Mouse (Mus musculus): ENCODE data around the gene Tnni1. TPM values are rescaled to one million over a fixed set of nuclear protein-coding genes. Genes with fewer than 3 reads are reported as not detected.
A peak's percentile ranks its signal among the peaks of the same experiment; 100 is the strongest.

Tnni1 gene
- polyA plus RNA-seq, 1 experiment from 2014 or later = 0.20 TPM

DNA sequence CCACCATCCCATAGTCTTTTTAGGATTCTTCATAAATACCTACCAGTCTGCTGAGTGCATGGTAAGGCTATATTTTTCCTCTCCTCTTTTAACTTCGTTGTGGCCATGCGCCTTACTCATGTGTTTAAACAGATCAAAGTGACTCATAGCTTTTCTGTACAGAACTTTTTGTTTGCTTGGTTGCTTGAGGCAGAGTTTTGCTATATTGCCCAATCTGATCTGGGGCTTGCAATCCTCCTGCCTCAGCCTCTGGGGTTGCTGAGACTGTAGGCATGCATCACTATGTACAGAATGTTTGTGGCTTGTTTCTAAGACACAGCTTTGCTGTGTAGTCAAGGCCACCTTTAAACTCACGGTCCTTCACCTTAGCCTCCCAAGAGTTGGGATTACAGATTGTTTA, 23.3 kb upstream of the Tnni1 start:
- Histone ChIP-seq H3K4me3 (replicated peaks) (no peak overlapping the region), H3K9ac (replicated peaks) (no peak overlapping the region), H3K36me3 (no peaks in the 10 kb centered on the region), H3K27ac (no peak overlapping the region), H3K4me2 (replicated peaks) (no peak overlapping the region), H3K4me1 (replicated peaks) (no peaks in the 10 kb centered on the region), H3K27me3 (no peaks in the 10 kb centered on the region), H3K9me3 (no peaks in the 10 kb centered on the region)
- 92% methylated on average over 3 of the region's 3 CpGs for WGBS
- ATAC-seq = no peak

DNA sequence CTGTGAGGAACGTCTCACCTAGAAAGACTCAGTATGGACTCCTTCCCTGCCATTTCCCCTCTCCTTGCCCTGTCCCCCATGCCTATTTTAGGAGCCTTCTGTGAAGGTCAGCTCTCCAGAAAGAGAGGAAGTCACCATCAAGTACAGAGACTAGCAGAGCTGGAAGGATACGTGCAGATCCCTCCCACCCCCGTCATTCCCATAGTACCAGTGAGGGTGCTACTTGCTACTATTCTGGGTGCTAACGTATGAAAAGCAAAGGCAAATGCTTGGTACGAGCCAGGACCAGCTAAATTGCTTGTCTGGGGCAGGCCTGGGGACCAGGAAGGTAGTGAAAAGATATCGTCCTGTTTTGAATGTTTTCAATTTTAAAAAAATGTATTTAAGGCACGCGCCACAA, 21.9 kb upstream of the Tnni1 start:
- Histone ChIP-seq H3K27me3 (no peaks in the 10 kb centered on the region), H3K9ac (replicated peaks) (no peak overlapping the region), H3K9me3 (no peaks in the 10 kb centered on the region), H3K4me1 (replicated peaks) (no peaks in the 10 kb centered on the region), H3K4me2 (replicated peaks) (no peak overlapping the region), H3K4me3 (replicated peaks) (no peak overlapping the region), H3K27ac (no peak overlapping the region), H3K36me3 (no peaks in the 10 kb centered on the region)
- no peak for ATAC-seq
- 78% methylated on average over 8 of the region's 8 CpGs for WGBS

DNA sequence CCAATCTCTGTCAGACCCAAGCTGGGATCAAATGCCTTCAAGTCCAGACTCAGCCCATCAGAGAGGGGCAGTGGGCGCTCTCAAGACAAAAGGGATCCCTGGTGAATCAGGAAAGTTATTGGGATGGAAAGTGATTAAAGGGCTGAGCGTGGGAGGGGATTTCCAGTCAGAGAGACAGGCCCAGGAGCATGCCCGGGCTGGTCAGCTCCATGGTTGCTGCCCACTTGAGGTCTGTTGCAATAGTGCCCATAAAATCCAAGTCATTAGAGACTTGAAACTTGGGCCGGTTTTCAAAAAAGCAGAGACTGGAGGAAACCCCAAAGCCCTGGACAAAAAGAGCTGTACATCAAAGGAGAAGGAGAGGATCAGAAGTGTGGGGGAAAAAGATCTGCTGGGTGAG, 19.5 kb upstream of the Tnni1 start:
- no peak overlapping the region for H3K27ac ChIP-seq
- no peaks in the 10 kb centered on the region for H3K9me3 ChIP-seq
- 34% methylated on average over 4 of the region's 4 CpGs for WGBS
- H3K4me3 ChIP-seq (replicated peaks) = no peak overlapping the region
- no peaks in the 10 kb centered on the region for H3K4me1 ChIP-seq (replicated peaks)
- ATAC-seq = no peak
- H3K27me3 ChIP-seq = peaks cover 3% of the 10 kb centered on the region
- no peak overlapping the region for H3K4me2 ChIP-seq (replicated peaks)
- no peak overlapping the region for H3K9ac ChIP-seq (replicated peaks)
- no peaks in the 10 kb centered on the region for H3K36me3 ChIP-seq

DNA sequence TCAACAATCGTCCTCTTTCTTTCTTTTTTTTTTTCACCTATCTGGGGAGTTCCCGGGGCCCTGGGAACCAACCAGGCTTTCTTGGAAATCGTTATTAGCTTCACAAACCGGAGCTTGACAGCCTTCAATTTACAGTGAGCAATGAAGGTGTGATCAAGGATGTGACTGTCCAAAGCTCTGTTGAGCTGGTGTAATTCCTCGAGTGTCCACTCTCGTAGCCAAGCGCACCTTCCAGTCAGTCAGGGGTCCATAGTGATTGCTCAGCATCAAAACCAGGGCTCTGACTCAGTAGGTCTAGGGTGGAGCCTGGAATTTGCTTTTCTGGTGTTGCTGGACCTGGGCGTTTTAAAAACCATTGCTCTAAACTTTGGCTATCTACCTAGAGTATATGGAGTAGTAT, 19.0 kb upstream of the Tnni1 start:
- ATAC-seq = no peak
- Histone ChIP-seq H3K9ac (replicated peaks) (no peak overlapping the region), H3K27me3 (peaks cover 8% of the 10 kb centered on the region), H3K4me2 (replicated peaks) (no peak overlapping the region), H3K4me1 (replicated peaks) (no peaks in the 10 kb centered on the region), H3K36me3 (no peaks in the 10 kb centered on the region), H3K9me3 (no peaks in the 10 kb centered on the region), H3K4me3 (replicated peaks) (no peak overlapping the region), H3K27ac (no peak overlapping the region)
- WGBS = 69% methylated on average over 8 of the region's 8 CpGs

DNA sequence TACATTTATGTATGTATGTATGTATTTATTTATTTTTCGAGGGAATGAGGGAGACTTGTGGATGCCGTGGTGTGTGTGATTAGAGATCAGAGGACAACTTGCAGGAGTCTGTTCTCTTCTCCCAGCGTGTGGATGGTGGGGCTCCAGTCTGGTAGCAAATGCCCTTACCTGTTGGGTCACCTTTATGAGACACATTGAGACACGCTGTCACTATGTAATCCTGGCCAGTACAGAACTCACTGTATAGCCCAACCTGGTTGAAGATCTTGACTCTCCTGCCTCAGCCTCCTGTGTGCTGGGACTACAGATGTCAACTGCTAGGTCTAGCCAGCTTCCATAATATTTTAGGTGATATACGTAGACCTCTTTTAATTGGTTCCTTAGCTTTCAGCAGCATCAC, 17.5 kb upstream of the Tnni1 start:
- Histone ChIP-seq H3K4me3 (replicated peaks) (no peak overlapping the region), H3K9ac (replicated peaks) (no peak overlapping the region), H3K4me2 (replicated peaks) (no peak overlapping the region), H3K27ac (no peak overlapping the region), H3K27me3 (peaks cover 11% of the 10 kb centered on the region), H3K36me3 (no peaks in the 10 kb centered on the region), H3K4me1 (replicated peaks) (peaks cover 12% of the 10 kb centered on the region), H3K9me3 (no peaks in the 10 kb centered on the region)
- WGBS = 94% methylated on average over 5 of the region's 5 CpGs
- ATAC-seq = no peak

DNA sequence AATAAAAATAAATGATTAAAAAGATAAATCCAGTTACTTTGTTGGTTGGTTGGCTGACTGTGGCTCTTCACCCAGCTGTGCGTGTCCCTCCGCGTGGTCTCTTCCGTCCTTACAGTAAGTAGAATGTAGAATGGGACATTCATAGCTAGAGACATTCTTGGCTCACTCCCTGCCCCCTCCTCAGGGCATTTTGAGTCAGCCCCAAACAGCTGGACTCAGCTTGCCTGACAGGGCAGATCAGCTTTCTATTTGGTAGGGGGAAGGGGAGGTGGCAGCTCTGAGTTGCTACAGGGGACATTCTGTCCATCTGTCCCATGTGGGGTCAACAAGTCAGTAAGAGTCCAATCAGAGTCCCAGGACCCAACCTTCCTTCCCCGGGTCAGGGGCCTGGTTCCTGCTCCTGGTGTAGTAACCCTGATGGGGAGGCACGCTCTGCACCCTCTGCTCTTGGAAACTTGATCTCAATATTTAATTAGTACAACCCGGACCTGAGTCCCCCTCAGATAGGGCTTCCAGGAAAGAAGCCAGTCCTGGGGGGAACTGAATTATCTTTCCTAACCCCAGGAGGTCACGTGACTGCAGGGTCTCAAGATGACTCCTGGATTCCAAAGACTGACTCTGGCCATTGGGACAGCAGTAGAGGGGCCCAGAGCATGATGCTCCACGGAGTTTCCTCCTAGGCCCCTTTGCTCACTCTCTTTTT, 15.6 kb upstream of the Tnni1 start:
- no peak overlapping the region for H3K4me3 ChIP-seq (replicated peaks)
- no peak overlapping the region for H3K4me2 ChIP-seq (replicated peaks)
- 82% methylated on average over 9 of the region's 9 CpGs for WGBS
- ATAC-seq = no peak
- H3K27me3 ChIP-seq = peaks cover 18% of the 10 kb centered on the region
- H3K9me3 ChIP-seq = no peaks in the 10 kb centered on the region
- no peak overlapping the region for H3K9ac ChIP-seq (replicated peaks)
- peaks cover 23% of the 10 kb centered on the region for H3K4me1 ChIP-seq (replicated peaks)
- H3K27ac ChIP-seq = no peak overlapping the region
- H3K36me3 ChIP-seq = peaks cover 2% of the 10 kb centered on the region

DNA sequence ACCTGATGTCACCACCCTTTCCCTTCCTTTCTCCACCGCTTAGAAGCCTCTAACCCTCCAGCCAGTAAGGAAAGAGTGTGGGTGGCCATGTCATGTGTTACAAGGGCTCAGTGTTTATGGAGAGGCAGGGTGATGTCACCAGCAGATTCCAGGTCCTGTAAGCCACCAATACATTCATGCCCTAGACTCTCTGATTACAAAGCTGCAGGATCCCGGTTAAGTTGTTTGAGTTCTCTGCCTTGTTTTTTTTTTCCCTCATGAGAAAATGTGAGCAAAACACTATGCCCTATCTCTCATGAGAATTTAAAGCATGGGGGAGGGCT, 15.1 kb upstream of the Tnni1 start:
- Histone ChIP-seq H3K9me3 (no peaks in the 10 kb centered on the region), H3K4me2 (replicated peaks) (no peak overlapping the region), H3K4me1 (replicated peaks) (peaks cover 23% of the 10 kb centered on the region), H3K9ac (replicated peaks) (no peak overlapping the region), H3K27me3 (peaks cover 18% of the 10 kb centered on the region), H3K4me3 (replicated peaks) (no peak overlapping the region), H3K27ac (no peak overlapping the region), H3K36me3 (peaks cover 8% of the 10 kb centered on the region)
- ATAC-seq = no peak
- 70% methylated on average over 2 of the region's 2 CpGs for WGBS

DNA sequence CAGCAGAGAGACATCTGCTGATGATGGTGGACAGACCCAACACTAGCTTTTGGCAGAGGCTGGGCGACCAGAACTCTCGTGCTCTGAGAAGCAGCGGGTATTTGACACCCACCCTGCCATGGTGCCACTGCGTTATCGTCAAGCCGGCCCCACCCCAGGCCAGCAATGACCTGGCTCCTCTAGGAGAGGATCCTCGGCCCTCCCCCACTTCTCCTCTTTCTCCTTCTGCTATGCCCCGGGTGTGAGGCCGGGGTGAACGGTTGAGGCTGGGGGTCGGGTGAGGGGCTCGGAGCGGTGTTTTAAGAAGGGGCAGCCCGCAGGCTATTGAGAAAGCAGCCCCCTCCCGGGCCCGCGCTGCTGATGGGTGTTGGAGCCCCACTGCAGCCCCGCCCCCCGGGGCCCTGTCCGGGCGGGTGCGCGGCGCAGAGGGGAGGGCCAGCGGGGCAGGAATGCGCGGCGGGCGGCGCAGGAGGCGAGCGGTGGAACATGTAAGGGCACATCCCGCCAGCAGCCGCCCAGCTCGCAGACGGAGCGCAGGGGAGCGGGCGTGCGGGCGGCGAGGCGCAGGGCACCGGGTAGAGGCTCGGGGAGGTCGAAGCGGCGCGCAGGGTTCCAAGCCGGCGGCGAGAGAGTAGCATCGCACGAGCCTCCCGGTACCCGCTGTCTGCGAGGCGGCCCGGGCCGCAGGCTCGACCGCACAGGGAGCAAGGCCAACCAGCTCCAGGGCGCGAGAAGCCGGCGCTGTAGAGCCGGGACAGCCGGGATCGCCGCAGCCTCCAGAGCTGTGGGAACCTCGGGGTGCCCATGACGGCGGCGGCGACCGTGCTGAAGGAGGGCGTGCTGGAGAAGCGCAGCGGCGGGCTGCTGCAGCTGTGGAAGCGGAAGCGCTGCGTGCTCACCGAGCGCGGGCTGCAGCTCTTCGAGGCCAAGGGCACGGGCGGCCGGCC, 13.3 kb upstream of the Tnni1 start, which contains the start of gene Phlda3:
TSS of gene Phlda3 (plus strand) at position 475 of the 947 bp plus-strand sequence.
- WGBS = under 1% methylated on average over 78 of the region's 90 CpGs
- peak within 1 kb of the TSS; percentile 95 for H3K4me2 ChIP-seq (replicated peaks)
- H3K9me3 ChIP-seq = no peaks in the 10 kb centered on the region
- peak within 1 kb of the TSS; percentile 67; the same call in 1 of the 2 replicates for H3K27ac ChIP-seq
- H3K27me3 ChIP-seq = peaks cover 18% of the 10 kb centered on the region
- ATAC-seq = peak; percentile 86
- H3K36me3 ChIP-seq = peaks cover 8% of the 10 kb centered on the region
- peak within 1 kb of the TSS; percentile 87 for H3K9ac ChIP-seq (replicated peaks)
- H3K4me3 ChIP-seq (replicated peaks) = peak within 1 kb of the TSS; percentile 56
- peaks cover 26% of the 10 kb centered on the region for H3K4me1 ChIP-seq (replicated peaks)

DNA sequence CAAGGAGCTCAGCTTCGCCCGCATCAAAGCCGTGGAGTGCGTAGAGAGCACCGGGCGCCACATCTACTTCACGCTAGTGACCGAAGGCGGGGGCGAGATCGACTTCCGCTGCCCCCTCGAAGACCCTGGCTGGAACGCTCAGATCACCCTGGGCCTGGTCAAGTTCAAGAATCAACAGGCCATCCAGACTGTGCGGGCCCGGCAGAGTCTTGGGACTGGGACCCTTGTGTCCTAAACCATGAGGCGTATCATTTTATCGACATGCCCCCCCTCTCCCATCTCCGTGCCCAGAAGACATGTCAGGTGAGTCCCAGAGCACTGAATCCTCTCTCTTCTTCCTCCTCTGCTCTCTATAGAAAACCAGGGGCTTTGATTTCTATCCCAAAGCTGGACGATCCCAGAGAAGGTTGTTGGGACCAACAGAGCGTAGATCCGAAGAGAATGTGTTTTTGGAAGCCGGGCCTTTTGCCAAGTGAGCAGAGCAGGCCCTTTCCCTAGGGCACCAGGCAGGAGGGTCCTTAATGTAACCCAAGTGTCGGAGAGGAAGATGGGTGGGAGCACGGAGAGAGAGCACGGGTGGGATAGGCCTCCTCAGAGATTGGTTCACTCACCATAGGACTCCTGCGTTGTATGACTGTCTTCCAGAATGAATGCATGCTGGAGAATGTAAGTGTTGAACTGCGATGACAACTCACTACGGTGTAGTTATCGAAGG, 12.5 kb upstream of the Tnni1 start:
- no peaks in the 10 kb centered on the region for H3K9me3 ChIP-seq
- H3K36me3 ChIP-seq = peaks cover 8% of the 10 kb centered on the region
- H3K27ac ChIP-seq = peak overlapping the region; percentile 67; the same call in 1 of the 2 replicates
- peaks cover 18% of the 10 kb centered on the region for H3K27me3 ChIP-seq
- 31% methylated on average over 30 of the region's 30 CpGs for WGBS
- H3K9ac ChIP-seq (replicated peaks) = peak overlapping the region; percentile 87
- H3K4me1 ChIP-seq (replicated peaks) = peaks cover 34% of the 10 kb centered on the region
- peak; percentile 56 for ATAC-seq
- H3K4me2 ChIP-seq (replicated peaks) = peak overlapping the region; percentile 95
- H3K4me3 ChIP-seq (replicated peaks) = peak overlapping the region; percentile 56

DNA sequence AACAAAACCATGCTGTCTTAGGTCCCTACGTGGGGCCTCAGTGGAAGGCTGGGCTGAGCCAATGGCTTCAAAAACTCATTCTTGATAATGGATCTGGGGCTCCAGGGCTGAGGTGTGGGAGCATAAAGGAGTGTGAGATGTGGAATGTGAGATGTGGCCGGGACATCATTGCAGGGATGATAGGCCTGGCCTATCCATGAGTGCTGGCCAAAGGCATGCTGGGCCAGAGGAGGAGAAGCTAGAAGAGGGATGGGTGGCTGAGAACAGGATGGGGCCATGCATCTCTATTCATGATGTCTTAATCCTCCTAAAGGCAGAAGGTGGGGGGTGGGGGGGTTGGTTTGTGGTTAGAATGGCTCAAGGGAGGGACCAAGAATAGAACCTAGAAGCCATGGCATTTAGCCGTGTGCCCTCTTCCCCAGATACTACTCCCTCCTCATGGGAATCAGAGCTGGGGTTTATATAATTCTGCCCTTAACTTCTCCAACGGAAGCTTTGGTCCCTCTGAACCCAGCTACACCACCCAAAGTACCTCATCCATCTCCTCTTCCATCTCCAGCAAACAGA, 11.8 kb upstream of the Tnni1 start:
- no peak overlapping the region for H3K27ac ChIP-seq
- peak overlapping the region; percentile 95 for H3K4me2 ChIP-seq (replicated peaks)
- no peak for ATAC-seq
- no peak overlapping the region; the same call in 1 of the 2 replicates for H3K9ac ChIP-seq (replicated peaks)
- 88% methylated on average over 4 of the region's 4 CpGs for WGBS
- H3K36me3 ChIP-seq = peaks cover 8% of the 10 kb centered on the region
- peaks cover 18% of the 10 kb centered on the region for H3K27me3 ChIP-seq
- H3K9me3 ChIP-seq = no peaks in the 10 kb centered on the region
- H3K4me1 ChIP-seq (replicated peaks) = peaks cover 35% of the 10 kb centered on the region
- H3K4me3 ChIP-seq (replicated peaks) = peak overlapping the region; percentile 56

DNA sequence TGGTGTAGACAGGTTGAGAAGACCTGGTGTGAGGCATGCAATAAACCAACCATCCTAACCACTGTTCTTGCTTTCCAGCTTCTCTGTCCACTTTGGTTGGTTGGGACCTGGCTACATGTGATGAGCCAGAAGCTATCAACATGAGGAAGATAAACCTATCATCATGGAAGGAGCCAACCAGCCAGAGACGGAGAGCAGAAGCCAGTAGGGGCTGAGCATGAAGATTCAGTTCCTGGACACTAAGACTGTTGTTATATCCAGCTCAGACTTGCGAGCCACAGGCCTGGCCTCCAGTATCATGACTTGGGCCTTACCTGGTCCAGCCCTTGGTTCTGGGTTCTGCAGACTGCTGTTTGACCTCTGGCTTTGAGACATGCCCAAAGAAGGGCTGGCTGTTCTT, 10.8 kb upstream of the Tnni1 start:
- Histone ChIP-seq H3K4me1 (replicated peaks) (peaks cover 35% of the 10 kb centered on the region), H3K4me2 (replicated peaks) (no peak overlapping the region), H3K36me3 (peaks cover 8% of the 10 kb centered on the region), H3K9ac (replicated peaks) (no peak overlapping the region), H3K27ac (no peak overlapping the region), H3K4me3 (replicated peaks) (no peak overlapping the region), H3K27me3 (peaks cover 18% of the 10 kb centered on the region), H3K9me3 (no peaks in the 10 kb centered on the region)
- WGBS = 92% methylated on average over 2 of the region's 2 CpGs
- no peak for ATAC-seq

Measured in midbrain, embryonic 13.5 days (tissue).